Mouse (Mus musculus) c-Kit-negative CD71-positive TER-119-positive erythroid progenitor cells, embryonic 14.5 days (primary cell): ENCODE results near the gene Atp8b4.

Experiments used
- DNase-seq: peaks from one replicate; pipeline ENCODE4 v3.0.0-alpha.2; 2013; ENCODE audit warnings: low read depth, low spot score

The Atp8b4 gene

GRCm38 (mm10) chr2:126434305-126434704 is 66.2 kb downstream of the Atp8b4 start:
- no peak for DNase-seq

- no peak for DNase-seq
These were observed 67.9 kb downstream of the Atp8b4 start for GRCm38 (mm10) chr2:126432481-126433066.

- DNase-seq: no peak
These were observed 71.2 kb downstream of the Atp8b4 start for GRCm38 (mm10) chr2:126429282-126429681.

- no peak for DNase-seq
These were observed 75.3 kb downstream of the Atp8b4 start for GRCm38 (mm10) chr2:126425223-126425622.

- no peak for DNase-seq
These were observed 75.8 kb downstream of the Atp8b4 start for GRCm38 (mm10) chr2:126424714-126425113.

- DNase-seq: no peak
These were observed 79.6 kb downstream of the Atp8b4 start for GRCm38 (mm10) chr2:126420901-126421300.

GRCm38 (mm10) chr2:126418916-126419315 is 81.6 kb downstream of the Atp8b4 start:
- DNase-seq: no peak

GRCm38 (mm10) chr2:126416772-126417171 is 83.7 kb downstream of the Atp8b4 start:
- no peak for DNase-seq

GRCm38 (mm10) chr2:126415981-126416380 is 84.5 kb downstream of the Atp8b4 start:
- no peak for DNase-seq

GRCm38 (mm10) chr2:126412759-126413158 is 87.7 kb downstream of the Atp8b4 start:
- no peak for DNase-seq

GRCm38 (mm10) chr2:126399454-126399853 is 101.0 kb downstream of the Atp8b4 start:
- DNase-seq: no peak

GRCm38 (mm10) chr2:126399017-126399416 is 101.5 kb downstream of the Atp8b4 start:
- DNase-seq: no peak

- no peak for DNase-seq
These were observed 102.3 kb downstream of the Atp8b4 start for GRCm38 (mm10) chr2:126398216-126398615.

GRCm38 (mm10) chr2:126397513-126397912 is 103.0 kb downstream of the Atp8b4 start:
- no peak for DNase-seq

GRCm38 (mm10) chr2:126394924-126395323 is 105.5 kb downstream of the Atp8b4 start:
- no peak for DNase-seq

- no peak for DNase-seq
These were observed 112.9 kb downstream of the Atp8b4 start for GRCm38 (mm10) chr2:126387458-126388037.

- DNase-seq: no peak
These were observed 114.4 kb downstream of the Atp8b4 start for GRCm38 (mm10) chr2:126386056-126386455.

GRCm38 (mm10) chr2:126380300-126380699 is 120.2 kb downstream of the Atp8b4 start:
- DNase-seq: no peak

- no peak for DNase-seq
These were observed 128.8 kb downstream of the Atp8b4 start for GRCm38 (mm10) chr2:126371634-126372033.

- DNase-seq: no peak
These were observed 130.7 kb downstream of the Atp8b4 start for GRCm38 (mm10) chr2:126369815-126370214.

- no peak for DNase-seq
These were observed 136.4 kb downstream of the Atp8b4 start for GRCm38 (mm10) chr2:126363745-126364725.

GRCm38 (mm10) chr2:126363050-126363744 is 137.3 kb downstream of the Atp8b4 start:
- peak; percentile 39 for DNase-seq
